Mouse (Mus musculus): Measurements from ENCODE around the gene Kcnc2.

Kcnc2 gene

DNA sequence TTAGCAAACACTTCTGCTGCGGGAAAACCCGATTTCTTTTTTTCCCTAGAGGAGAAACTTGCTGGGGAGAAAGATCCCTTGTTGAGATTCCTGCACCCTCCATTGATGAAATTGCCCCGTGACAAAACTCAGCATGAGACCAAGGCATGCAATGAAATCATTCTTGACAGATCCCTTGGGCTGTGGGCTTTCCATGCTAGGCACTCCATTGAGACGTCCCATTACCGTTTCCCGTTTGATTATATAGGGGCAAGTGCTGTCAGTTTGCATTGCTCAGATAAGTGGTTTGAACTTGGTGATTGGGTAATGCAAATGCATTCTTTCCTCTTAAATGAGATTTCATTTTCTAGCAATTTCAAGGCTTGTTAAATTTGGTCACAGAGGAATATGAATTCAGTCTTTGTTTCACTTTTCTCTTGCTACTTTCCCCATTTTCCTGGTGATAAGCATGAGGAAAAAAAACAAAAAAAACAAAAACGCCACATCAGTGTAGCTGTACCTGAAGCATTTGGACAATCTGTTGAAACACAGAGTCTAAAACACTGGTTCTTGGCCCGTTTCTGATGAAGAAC, 123.6 kb downstream of the Kcnc2 start:
- DNase-seq (ENCODE audit: low spot score) = no peak

DNA sequence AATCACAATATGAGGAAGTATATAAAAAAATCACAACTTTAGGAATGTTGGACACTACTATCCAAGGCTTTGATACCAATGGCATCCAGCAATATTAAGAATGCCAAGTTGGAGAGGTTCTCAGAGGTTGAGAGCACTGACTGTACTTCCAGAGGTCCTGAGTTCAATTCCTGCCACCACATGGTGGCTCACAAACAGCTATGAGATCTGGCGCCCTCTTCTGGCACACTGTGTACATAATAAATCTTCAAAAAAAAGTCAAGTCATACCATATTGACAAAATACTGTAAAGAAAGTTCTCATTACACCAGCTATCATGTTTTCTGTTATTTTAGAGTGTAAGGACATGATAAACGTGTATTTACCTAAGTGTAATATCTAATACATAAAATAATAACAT, 126.3 kb downstream of the Kcnc2 start:
- no peak for DNase-seq (ENCODE audit: low spot score)

DNA sequence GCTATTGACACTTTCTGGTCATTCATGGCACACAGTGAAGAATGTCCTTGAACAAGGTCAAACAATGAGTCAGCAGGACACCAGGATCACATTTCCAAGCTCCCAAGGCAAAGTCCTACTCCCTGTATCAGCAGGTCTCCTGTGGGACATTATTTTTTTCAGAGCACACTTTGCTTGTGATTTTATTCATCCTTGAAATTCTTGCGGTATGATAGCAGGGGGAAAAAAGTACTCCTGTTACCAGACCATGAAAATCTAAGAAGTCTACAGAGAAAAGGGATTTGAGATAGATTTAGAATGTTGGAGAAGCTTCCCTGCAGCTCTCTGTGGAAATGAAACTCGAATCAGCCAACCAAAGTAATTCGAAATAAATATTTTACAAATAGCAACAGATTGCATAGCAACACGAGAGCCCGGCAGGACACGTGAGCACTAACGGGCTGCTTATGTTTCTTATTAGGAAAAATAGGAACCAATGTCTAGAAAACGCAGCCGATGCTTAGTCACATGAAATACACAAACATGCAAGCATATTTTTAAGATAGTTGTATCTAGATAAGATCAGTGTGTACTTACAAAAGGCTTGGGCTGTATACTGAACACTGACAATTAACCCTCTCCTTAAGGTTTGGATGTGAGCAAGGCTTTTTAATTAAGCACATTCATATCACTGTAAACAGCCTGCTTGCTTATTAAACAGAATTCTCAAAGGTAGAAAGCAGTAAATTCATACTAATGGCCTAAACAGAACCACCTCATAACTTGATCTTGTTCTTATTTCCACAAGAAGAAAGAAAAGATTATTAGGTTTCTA, 129.9 kb downstream of the Kcnc2 start:
- DNase-seq (ENCODE audit: low spot score) = no peak

DNA sequence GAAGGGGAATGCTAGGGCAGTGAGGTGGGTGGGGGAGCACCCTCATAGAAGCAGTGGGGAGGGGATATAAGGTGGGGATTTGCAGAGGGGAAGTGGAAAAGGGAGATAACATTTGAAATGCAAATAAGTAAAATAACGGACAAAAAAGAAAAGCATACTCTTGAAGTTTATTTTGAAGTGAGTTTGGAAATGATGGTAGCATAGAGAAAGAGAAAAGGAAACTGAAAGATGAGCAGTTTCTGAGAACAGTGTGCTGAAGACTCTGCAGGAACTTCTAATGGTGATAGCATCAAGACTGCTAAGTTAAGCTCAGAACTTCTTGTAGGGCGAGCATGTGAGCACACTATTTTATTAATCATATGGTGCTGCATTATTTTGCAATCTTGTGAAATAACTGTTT, 138.6 kb downstream of the Kcnc2 start:
- DNase-seq (ENCODE audit: low spot score) = no peak

DNA sequence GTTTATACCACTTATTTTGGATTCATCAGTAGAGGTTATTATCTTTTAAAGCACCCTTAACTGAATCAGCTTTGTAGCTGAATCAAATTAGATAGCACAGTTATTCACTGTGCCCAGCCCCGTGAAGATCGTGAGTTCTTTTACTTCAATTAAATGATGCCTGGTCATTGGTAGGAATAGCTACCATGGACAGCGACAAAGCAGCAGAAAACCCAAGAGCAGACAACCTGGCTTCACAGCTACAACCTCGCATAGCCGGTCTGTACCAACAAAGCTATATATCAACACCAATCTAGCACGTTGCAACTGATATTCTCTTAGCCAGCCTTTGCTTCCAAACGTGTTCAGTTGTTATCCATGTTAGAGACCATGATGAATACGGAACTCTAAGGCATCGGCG, 152.4 kb downstream of the Kcnc2 start:
- peak; percentile 2 for DNase-seq (ENCODE audit: low spot score)

DNA sequence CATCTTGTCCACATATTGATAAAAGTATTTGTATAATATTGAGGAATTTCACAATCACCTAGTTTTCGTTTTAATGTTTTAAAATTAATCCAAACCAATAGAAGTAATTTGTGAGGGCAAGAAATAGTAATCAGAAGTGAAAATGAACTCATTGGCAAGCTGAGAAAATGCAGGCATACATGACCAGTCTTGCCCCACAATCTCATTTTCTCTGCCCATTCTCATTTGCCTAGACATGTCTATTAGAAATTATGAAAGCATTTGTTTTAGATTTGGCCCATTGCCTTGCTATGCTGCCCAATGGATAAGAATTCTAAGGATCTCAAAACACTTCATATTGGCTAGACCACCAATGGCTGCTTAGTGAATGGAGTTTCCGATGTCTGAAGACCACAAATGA, 166.0 kb downstream of the Kcnc2 start:
- no peak for DNase-seq (ENCODE audit: low spot score)

DNA sequence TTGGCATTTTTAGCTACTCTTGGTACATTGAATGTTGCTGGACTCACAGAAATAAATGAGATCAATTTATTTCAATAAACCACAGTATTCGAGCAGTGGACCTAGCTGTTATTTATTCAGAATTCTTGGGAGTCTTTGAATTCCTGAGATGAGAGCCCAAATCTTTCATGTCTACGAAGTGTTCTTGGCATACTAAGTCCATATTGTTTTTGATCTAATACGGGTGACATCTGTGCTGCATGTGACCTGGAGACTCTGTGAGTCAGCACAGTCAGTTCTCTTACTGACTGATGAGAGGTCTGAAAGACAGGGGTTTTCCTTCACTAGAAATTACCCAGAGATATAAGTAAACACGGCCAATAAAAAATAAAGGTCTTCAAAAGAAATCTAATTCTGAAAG, 173.7 kb downstream of the Kcnc2 start:
- no peak for DNase-seq (ENCODE audit: low spot score)

DNA sequence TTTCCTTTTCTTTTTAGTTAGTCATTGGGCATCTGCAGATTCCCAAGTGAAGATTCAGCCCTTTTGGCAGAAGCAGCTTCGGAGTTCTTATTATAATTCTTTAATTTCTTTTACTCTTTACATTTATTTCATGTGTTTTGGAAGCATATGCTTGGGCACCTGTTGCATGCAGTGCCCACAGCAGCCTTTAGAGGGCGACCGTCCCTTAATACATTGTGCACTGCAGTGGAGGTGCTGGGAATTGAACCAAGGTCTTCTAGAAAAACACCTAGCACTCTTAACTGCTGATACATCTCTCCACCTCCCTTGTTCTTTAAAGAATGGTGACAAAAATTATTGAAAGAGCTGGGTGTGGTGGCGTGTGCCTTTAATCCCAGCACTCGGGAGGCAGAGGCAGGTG, 180.0 kb downstream of the Kcnc2 start:
- DNase-seq (ENCODE audit: low spot score) = no peak

DNA sequence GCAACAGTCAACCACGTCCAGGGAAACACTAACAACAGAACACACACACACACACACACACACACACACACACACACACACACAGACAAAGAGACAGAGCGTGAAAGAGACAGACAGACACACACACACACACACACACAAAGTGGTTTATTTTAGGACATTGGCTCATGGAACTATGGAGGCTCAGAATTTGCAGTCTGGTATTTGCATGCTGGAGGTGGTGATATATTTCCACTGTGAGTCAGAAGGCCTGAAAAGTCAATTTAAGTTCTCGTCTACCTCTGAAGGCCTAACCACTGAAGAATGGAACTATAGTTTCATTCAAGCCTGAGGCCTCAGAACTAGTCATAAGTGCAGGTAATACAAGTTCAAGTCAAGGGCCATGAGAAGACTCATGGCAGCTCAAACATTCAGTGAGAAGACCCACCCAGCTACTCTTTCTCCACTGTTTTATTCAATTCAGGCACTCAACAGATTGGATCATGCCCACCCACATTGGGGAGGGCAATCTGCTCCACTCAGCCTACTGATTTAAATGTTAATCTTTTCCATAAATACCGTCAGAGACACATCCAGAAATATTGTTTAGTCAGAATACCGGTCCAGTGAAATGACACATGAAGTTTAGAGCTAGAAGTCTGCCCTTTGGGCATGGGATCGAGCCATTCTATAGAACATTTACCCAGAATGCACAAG, 197.9 kb downstream of the Kcnc2 start:
- DNase-seq (ENCODE audit: low spot score) = no peak

DNA sequence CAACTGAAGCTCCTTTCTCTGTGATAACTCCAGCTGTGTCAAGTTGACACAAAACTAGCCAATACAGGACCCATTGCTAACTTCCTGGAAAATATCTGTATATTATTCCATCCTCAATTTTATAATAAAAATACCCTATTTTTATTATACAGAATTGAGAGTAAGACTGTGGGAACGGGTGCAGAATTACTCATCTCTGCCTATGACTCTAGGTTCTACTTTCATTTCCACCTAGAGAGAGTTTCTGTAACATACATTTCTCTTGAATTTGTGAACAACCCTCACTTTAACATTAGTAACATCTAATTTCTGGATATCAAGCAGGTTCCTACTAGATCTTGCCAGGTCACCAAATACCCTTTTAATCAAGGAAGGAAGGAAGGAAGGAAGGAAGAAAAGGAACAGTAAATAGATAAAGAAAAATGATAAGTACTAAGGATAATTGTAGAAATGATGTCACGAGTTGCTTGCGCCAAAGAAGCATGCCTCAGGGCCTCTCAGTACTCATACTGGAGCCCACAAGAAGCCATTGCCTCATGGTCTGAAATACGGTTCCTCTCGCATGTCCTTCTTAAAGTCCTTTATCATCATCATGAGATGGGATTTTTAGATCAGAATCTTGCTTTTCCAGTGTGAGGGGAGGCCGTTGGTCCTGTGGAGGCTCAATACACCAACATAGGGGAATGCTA, 203.3 kb downstream of the Kcnc2 start:
- DNase-seq (ENCODE audit: low spot score) = no peak

DNA sequence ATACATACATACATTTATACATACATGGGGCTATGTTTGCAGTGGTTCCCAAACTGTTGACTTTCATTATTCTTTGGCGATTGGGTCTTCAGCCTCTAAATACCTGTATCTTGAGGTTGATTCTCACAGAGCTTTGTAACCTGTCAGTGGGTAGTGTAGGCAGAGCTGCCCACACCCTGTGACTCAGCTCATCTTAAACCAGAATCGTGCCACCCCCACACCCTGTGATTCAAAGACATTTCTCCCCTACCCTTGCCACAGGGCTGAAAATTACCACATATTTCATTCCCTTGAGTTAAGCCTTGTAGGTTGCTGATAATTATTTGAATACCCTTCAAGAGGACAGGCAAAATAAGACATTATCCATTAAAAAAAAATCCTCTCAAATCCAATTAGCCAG, 210.5 kb downstream of the Kcnc2 start:
- no peak for DNase-seq (ENCODE audit: low spot score)

DNA sequence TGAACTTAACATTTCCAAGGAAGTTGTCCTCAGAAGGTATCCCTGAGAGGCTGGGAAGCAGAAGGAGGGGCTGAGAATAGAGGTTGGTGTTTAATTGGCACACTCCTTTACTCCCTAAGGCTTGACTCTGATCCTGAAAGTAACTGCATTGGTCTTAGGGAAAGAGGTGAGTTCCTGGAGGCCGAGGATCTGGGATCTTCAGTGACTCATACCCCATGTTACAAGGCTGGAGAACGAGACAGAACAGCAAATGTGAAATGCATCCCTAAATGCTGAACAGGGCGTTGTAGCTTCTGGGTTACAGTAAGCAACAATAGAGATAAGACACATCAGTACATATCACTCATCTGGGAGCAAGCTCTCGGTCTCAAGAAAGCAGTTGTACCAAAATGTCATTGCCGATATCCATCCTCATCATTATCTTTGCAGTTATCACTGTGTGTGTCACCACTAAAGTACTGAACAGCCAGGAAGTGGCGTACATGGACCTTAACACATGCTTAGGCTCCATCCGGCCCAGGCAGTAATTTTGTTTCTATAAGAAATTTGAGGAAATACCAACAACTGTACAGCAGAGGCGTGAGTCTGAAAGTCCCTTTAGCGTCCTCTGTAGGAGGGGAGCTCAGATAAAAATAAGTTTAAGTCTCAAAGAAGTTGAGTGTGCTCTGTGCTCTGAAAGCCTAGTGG, 211.1 kb downstream of the Kcnc2 start:
- DNase-seq (ENCODE audit: low spot score) = no peak

DNA sequence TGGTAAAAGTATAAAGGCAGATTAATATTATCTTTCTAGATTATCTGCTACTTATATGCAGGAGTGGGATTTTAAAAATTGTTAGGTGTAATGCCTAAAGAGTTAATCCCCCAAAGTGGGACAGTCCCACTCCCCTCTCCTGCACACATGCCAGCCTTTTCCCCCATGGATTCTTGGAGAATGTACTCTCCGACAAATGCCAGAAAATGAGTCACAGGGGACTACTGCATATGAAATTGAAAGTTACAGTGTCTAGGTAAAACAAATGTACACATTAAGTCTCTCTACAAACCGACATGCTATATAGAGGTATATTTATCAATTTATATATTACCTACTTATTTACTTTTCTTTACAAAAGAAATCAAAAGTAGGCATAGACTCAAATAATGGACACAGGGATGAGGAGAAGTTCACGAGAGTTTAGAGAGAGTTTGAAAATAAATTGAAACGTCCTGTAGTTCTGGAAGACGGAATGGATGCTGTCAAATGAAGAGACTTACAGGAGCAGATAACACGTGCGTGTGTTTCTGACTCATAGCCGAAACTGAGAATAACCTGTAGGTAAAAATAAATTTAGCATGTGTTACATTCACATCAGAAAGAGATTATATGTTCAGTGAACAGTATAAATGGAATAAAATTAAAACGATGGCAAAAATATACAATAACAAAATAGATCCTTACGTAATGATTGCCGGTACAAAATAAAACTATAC, 213.6 kb downstream of the Kcnc2 start:
- no peak for DNase-seq (ENCODE audit: low spot score)

DNA sequence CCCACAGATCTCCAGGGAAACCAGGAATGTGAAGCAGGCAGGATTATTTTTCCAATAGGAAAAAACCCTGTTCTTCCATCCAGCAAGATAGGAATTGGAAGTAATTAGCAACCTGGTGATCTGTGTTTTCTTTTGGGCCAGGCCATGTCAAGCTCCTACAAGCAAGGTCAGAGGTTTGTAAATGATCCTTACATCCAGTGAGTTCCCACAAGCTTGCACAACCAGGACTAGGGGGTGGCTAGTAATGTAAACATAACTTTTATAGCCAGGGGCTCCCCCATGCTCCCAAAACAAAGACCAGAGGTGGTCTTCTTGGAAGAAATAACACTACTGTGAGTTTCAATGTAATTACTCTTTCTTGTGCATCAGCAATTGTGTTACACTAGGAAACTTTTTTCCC, 214.9 kb downstream of the Kcnc2 start:
- no peak for DNase-seq (ENCODE audit: low spot score)

DNA sequence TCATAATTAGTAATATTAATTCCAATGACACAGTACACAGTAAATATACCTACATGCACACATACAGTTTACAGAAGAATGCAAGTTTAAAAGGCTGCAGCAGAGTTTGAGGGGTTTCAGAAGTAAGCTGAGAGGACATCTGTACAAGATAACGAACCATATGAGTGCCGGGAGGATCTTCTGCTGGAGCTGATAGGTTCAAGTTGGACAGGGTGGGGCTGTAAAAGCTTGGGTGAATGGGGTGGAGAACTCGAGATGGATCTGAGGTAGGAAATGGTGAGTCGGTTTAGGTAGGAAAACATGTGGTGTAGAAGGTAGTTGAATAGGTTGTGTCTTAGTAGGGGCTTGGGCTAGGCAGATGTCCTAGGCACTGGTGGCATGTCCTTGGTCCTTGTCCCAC, 217.8 kb downstream of the Kcnc2 start:
- no peak for DNase-seq (ENCODE audit: low spot score)

All from urinary bladder, postnatal 14 days (tissue).